Mouse (Mus musculus) layer of hippocampus, adult 2 months (tissue): ENCODE data around the gene Nek7. TPM values are rescaled to one million over a fixed set of nuclear protein-coding genes. Genes with fewer than 3 reads are reported as not detected.
A peak's percentile ranks its signal among the peaks of the same experiment; 100 is the strongest.

Experiments
- DNase-seq, 2 experiments: peaks; one replicate each; pipeline ENCODE4 v3.0.0; 2022; ENCODE audit warnings: low spot score in 2 of 2
- H3K27ac ChIP-seq: fragments of 200-600 bp; 2 replicates; pipeline ENCODE4 v1.8.1; 2022
- H3K4me3 ChIP-seq: fragments of 200-600 bp; 2 replicates; pipeline ENCODE4 v1.8.1; 2022; ENCODE audit warnings: mild to moderate bottlenecking
- CTCF ChIP-seq: fragments of 200-600 bp; conservative IDR thresholded peaks from 2 replicates; pipeline ENCODE4 v1.8.1; 2022; ENCODE audit warnings: antibody characterized with exemption, mild to moderate bottlenecking, moderate library complexity
- long read RNA-seq, 2 experiments: library from polyadenylated mRNA; stranded (forward); transcript quantifications; one replicate each; pipeline ENCODE4 v2.0.0; 2021; ENCODE audit warnings: borderline mapping rate in 2 of 2
- total RNA-seq, 2 experiments: library from RNA; stranded (reverse); gene quantifications; 2 replicates each; pipeline ENCODE4 v1.2.3; 2021

Gene Nek7
- 10 to 100 TPM; 33.9 to 34.9 TPM for total RNA-seq
- long read RNA-seq, experiment 1, full-length matches to known transcripts: 48 of 53 reads
- long read RNA-seq, experiment 1, partial matches to known transcripts: 1 of 53 reads
- long read RNA-seq, experiment 1, other reads (novel, unspliced or antisense): 4 of 53 reads
- long read RNA-seq, experiment 2, full-length matches to known transcripts: 63 of 73 reads
- long read RNA-seq, experiment 2, partial matches to known transcripts: 3 of 73 reads
- long read RNA-seq, experiment 2, other reads (novel, unspliced or antisense): 7 of 73 reads

DNA sequence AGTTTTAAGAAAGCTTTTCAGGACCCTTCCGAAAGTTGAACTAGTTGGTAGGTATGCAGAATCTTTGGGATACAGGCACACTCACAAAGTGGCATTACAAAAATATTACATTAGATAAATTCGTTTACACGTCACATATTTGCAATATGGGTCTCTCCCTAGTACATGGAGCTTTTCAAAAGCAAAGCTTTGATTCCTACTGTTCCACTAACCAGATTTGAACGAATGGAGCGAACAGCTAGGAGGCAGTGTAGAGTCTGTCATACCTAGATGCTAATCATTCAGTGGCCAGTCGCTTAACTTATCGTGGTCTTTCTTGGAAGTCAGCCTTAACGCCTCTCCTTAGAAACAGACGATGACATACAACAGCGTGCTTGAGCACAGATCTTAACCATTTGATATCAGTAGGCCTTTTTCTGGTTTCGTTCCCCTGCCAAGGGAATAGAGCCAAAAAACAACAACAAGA is at the start of gene Nek7:
Nek7 (minus strand) TSS at position 146 of the 466 bp plus-strand sequence.
- peak; percentile 80 for TF ChIP-seq CTCF
- peak within 1 kb of the TSS; percentile 84 for H3K4me3 ChIP-seq
- H3K27ac ChIP-seq: peak within 1 kb of the TSS; percentile 95
- no peak for DNase-seq

DNA sequence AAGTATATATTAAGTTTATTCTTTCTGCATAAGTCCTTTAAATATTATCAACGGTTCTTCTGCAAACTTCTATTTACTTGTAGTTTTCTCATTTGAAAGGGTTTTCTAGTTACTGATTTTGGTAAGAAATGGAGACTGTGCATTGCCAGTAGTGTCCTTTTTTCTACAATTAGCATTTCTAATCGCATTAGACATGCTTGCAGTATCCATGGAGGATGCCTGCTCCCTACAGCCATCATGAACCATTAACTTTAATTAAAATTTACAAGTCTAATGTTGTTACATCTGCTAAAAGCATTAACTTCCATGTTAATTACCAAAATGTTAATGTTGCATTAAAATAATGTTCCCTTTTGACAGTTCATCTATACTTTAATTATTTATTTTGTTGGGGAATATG is 42.4 kb upstream of the Nek7 start:
- TF ChIP-seq CTCF: no peak
- no peak for DNase-seq
- Histone ChIP-seq H3K27ac (no peak overlapping the region), H3K4me3 (no peak overlapping the region)

DNA sequence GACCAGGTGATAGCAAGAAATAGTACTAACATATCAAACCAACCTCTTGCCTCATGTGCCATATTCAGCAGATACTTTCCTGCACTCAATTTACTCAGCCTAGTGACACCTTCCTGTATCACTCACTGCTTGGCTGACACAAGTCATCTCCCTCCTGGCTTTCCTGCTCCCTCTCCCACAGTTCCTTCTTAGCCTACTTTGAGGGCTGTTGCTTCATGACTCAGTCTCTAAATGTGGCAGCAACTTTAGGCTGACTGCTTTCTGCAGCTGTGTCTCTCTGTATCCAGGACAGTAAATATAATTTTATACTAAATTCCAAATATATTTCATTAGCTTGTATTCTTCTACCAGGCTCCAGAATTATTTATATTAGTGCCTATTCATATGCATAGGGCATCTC is 34.3 kb upstream of the Nek7 start:
- H3K4me3 ChIP-seq: no peak overlapping the region
- no peak for TF ChIP-seq CTCF
- no peak overlapping the region for H3K27ac ChIP-seq
- no peak for DNase-seq

DNA sequence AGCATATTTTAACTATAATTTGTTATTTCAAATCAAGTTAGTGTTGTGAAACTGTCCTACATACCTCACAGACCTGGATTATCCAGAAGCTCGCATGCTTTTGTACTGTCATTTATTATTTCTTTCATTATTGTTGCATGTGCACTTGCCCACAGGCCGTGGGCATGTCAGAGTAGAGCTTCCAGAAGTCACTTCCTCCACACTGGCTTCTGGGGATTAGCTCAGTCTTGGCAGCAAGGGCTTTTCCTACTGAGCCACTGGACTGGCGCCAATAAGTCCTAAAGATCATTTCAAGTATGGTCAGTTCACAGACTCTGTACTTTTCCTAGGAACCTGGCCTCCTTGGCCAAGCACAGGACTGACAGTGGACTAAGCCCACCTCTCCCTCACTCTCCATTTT is 25.1 kb upstream of the Nek7 start:
- Histone ChIP-seq H3K4me3 (no peak overlapping the region), H3K27ac (no peak overlapping the region)
- DNase-seq: no peak
- no peak for TF ChIP-seq CTCF

DNA sequence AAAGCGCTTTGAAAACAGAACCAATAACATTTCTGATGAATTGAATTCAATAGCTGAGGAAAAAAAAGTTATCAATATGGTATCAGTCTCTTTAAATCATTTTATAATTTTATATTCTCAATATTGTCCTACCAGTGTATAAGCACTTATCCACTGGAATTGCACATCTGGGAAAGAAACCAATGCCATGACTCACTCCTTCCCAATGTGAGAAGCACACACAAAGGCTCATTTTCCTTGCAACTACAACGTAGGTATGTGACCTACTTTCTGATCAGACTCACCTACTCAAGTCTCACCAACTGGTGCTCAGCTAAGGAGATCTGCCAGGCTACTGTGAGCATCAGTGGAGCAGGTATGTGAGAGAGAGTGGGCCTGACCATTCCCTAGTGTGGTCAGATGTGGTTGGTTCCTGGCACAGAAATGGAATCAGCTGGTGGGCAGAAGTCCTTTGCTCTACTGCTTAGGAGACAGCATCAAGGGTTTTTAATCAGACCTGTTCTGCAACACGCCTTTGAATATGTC is 23.4 kb upstream of the Nek7 start:
- Histone ChIP-seq H3K4me3 (no peak overlapping the region), H3K27ac (no peak overlapping the region)
- no peak for DNase-seq
- TF ChIP-seq CTCF: no peak

DNA sequence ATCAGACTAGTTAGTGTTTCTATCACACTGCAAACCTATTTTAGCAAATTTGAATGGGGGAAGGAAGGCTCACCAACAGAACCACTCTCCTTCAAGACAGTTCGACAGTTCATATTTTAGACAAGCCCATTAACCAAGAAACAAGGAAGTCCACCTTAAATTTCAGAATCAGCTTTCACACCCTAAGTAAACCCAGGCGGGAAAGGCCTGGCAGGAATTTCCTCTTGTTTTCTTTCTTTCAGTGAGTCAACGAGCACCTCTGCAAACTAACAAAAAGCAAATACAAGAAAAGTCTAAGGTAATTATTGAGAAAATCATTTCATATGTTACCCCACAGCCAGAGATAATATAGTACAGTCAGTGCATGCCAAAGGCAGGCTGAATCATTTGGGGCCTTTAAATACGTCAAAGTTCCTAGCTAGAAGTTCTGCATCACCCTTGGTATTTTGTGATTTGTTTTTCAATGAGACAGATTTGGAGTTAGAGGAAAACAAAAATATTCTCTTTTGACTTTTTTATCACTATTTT is 21.1 kb upstream of the Nek7 start:
- TF ChIP-seq CTCF: no peak
- Histone ChIP-seq H3K27ac (no peak overlapping the region), H3K4me3 (no peak overlapping the region)
- no peak for DNase-seq

DNA sequence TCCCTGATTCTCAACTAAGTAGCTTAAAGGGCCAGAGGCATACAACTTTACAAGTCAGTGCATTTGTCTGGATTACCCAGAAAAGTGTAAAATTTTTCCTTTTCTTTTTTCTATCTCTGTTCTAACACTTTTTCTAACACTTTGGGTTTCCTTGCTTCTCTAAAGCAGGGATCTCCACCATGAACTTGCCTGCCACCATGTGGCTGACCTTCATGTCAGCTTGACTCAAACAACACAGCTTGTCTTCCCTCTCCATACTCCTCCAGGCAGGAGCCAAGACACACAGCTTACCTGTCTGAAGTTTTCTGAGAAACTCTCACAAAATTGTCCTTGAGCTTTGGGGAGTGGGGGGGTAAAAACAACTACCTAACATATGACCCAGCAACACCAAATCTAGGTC is 17.9 kb upstream of the Nek7 start:
- no peak overlapping the region for H3K27ac ChIP-seq
- H3K4me3 ChIP-seq: no peak overlapping the region
- TF ChIP-seq CTCF: peak; percentile 78
- no peak for DNase-seq

DNA sequence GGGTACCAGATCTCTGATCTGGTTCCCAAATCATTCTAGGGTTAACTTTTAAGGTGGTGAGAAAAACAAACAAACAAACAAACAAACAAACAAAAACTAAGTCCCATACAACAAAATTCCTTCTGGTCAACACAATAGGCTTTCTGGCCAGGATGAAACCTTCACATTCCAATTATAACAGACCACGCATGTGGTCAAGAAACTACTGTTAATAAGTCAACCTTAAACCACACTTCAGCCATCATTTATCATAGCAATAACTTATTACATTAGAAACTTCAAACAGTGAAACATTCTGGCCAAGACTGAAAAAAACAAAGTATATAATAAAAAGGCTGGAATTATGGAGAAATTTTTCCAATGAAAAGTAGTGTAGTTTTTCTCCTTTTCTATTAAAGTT is 14.6 kb upstream of the Nek7 start:
- no peak for TF ChIP-seq CTCF
- no peak for DNase-seq
- H3K4me3 ChIP-seq: no peak overlapping the region
- H3K27ac ChIP-seq: no peak overlapping the region

DNA sequence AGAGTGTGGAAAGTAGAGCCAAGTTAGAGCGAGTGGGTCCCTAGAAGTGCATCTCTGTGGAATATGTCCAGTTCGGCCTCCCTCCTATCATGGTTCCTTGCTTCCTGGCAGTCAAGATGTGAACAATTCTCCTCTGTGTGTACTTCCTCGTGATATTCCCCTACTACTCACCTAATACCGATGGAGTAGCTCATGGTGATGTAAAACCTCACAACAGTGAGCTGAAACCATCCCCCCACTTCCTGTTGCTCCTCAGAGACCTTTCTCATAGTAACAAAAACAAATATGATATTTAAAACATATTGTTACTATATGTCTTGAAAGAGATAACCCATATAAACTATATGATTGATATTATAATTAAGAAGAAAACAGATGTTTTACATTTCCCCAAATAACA is 9.0 kb upstream of the Nek7 start:
- no peak for DNase-seq
- Histone ChIP-seq H3K27ac (no peak overlapping the region), H3K4me3 (no peak overlapping the region)
- TF ChIP-seq CTCF: no peak

DNA sequence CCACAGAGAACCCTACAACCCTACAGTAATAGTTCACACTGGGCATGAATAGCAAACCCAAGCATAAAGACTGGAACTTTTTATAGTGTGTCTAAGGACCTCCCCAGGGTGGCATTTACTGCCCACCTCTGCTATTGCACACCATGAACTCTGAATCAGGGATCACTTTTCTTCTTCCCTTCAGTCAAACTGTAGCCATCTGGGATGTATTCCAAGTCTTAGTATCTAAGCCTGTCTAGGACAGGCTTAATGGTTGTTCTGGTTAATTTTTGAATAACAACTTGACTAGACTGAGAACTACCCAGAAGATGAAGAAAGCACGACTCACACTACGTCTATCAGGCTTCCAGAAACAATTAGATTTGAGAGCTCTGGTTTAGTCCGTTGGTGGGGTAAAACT is 8.5 kb upstream of the Nek7 start:
- Histone ChIP-seq H3K27ac (no peak overlapping the region), H3K4me3 (no peak overlapping the region)
- no peak for DNase-seq
- no peak for TF ChIP-seq CTCF

DNA sequence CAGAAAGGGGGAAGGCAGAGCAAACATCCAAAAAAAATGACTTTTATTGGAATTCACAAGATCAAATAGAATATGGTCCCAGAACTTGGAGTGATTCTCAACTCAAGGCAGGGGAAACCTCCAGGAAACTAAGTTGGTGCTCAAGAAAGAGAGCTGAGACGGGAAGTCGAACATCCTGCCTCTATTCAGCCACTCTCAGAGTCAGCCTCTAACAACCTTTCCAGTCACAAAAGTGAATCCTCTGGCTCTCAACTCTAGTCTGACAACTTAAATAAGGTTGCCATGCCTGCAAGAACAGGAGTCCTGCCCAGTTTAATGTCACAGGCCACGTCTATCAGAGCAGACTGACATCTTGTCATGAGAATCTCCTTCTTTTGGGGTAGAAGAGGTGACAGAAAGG is 7.9 kb upstream of the Nek7 start:
- TF ChIP-seq CTCF: no peak
- Histone ChIP-seq H3K27ac (no peak overlapping the region), H3K4me3 (no peak overlapping the region)
- DNase-seq: no peak

DNA sequence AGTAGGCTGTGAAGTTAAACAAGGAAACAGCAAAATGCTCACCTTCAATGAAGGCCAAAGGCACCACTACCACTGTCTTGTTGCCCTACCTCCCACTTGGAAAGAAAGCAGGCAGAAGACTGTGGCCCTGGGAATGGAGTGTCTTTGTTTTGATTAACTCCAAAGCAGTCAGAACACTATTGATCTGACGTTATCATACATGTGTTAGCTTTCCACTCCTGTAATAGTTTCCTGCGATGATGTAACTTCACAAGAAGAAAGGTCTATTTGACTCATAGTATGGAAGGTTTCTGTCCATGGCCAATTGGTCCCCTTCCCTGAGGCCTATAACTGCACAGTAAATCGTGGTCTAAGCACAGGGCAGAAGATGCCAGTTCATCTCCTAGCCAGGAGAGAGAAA is 6.3 kb upstream of the Nek7 start:
- no peak for TF ChIP-seq CTCF
- no peak for DNase-seq
- no peak overlapping the region for H3K4me3 ChIP-seq
- H3K27ac ChIP-seq: no peak overlapping the region

DNA sequence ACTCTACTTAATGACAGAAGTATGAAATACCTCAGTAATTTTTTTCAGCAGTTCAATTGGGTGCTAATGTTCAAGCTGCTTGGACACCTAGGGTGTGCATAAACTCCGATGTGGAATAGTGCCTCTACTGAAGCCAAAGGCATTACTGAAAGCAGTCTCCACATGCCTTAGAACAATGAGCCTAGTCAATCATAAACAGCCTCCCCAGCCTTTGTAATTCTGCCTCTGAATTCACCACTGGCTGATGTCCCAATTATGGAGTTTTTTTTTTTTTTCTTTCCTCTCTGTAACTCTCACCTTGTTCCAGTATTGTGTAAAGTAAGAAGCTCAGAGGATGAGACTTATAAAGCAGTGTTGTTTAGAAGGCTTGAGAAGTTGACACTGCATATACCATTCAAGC is 3.9 kb upstream of the Nek7 start:
- DNase-seq: no peak
- Histone ChIP-seq H3K27ac (no peak overlapping the region), H3K4me3 (no peak overlapping the region)
- TF ChIP-seq CTCF: no peak

DNA sequence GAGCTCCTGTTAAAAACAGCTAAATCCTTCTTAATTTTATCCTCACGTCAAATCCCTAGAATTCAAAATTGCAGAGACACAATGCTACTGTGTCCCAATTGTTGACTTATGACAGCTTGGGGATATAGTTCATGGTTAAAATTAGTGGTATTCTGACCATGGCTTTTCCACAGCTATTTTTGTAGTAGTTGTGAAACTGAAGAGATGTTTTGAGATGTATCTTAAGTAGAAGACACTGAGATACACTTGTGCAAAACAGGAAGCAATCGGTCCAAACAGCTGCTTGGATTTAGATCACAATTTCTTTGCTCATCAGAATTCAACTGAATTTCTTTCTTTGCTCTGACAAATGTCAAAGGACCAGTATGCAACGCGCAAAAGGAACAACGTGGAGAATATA is 2.9 kb upstream of the Nek7 start:
- Histone ChIP-seq H3K4me3 (no peak overlapping the region), H3K27ac (0 out of 2 replicates have a peak overlapping the region, but pooled peaks have one; percentile 2)
- TF ChIP-seq CTCF: no peak
- DNase-seq: no peak

DNA sequence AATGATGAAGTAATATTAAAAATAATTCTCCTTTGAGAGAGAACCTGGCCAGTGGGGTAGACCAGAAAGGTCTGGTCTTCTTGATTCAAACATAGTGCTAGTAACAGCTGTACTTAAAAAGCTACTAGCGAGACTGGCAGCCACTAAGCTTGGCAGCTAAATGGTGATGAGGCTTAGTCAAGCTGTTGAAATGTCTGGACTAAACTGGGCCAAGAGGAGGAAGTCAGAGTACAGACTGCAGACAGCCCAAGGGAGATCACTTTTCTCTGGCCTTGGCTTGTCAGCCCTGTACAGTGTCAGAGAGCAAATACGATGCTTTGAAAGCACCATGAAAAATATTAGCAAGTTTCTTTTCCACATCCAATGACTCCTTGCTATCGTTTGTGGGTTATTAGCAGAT is 2.5 kb upstream of the Nek7 start:
- no peak for DNase-seq
- H3K27ac ChIP-seq: 0 out of 2 replicates have a peak overlapping the region, but pooled peaks have one; percentile 2
- no peak overlapping the region for H3K4me3 ChIP-seq
- no peak for TF ChIP-seq CTCF
